Mouse (Mus musculus) stomach, embryonic 16.5 days (tissue): ENCODE data around the gene Prkaa1. TPM values are rescaled to one million over a fixed set of nuclear protein-coding genes. Genes with fewer than 3 reads are reported as not detected.

Experiments used
- ATAC-seq: fragments of 200-750 bp; cut with Nextera tagmentation; 2 replicates; pipeline ENCODE4 v1.8.0; 2017; ENCODE audit warnings: moderate number of reproducible peaks, moderate TSS enrichment; ENCODE audit not compliant: insufficient read depth, low FRiP score
- H3K27ac ChIP-seq: fragments of 300-500 bp; sonication (generic); 2 replicates; pipeline ENCODE4 v1.5.1; 2014; ENCODE audit warnings: low read length
- H3K27me3 ChIP-seq: fragments of 300-500 bp; sonication (generic); 2 replicates; pipeline ENCODE4 v1.6.1; 2014; ENCODE audit warnings: low read length, control low read depth, mixed read lengths; ENCODE audit not compliant: control insufficient read depth, insufficient read depth
- H3K36me3 ChIP-seq: fragments of 300-500 bp; sonication (generic); 2 replicates; pipeline ENCODE4 v1.6.1; 2014; ENCODE audit warnings: low read length; ENCODE audit not compliant: control insufficient read depth, insufficient read depth
- H3K4me1 ChIP-seq: fragments of 300-500 bp; sonication (generic); 2 replicates; pipeline ENCODE4 v1.6.1; 2014; ENCODE audit warnings: low read length, control low read depth, mixed read lengths; ENCODE audit not compliant: control insufficient read depth, insufficient read depth
- H3K4me2 ChIP-seq: fragments of 300-500 bp; sonication (generic); 2 replicates; pipeline ENCODE4 v1.6.1; 2014; ENCODE audit warnings: low read depth, low read length, mixed read lengths
- H3K4me3 ChIP-seq: fragments of 300-500 bp; sonication (generic); replicated peaks from 2 replicates; pipeline ENCODE4 v1.5.1; 2014; ENCODE audit warnings: mild to moderate bottlenecking, low read length
- H3K9ac ChIP-seq: fragments of 300-500 bp; sonication (generic); 2 replicates; pipeline ENCODE4 v1.6.1; 2014; ENCODE audit warnings: low read length
- H3K9me3 ChIP-seq: fragments of 300-500 bp; sonication (generic); replicated peaks from 2 replicates; pipeline ENCODE4 v1.6.1; 2016; ENCODE audit warnings: low read length, control low read depth; ENCODE audit not compliant: control insufficient read depth
- WGBS: fragments of 180-500 bp; shearing (Covaris S2); extraction: QIAGEN DNeasy Blood & Tissue Kit; methylation state at CpG from one replicate; pipeline ENCODE4 v1.1.7; 2014; 5-methylcytosine and 5-hydroxymethylcytosine counted together
- polyA plus RNA-seq: library from polyadenylated mRNA; unstranded; fragments of >200 nt; fragmentation: Nextera tagmentation; extraction: Ambion mirVana; gene quantifications from 2 replicates; pipeline ENCODE4 v1.2.1, GENCODE M21; 2015

Gene Prkaa1
- 24.2 and 25.1 TPM in 2 replicates for polyA plus RNA-seq

DNA sequence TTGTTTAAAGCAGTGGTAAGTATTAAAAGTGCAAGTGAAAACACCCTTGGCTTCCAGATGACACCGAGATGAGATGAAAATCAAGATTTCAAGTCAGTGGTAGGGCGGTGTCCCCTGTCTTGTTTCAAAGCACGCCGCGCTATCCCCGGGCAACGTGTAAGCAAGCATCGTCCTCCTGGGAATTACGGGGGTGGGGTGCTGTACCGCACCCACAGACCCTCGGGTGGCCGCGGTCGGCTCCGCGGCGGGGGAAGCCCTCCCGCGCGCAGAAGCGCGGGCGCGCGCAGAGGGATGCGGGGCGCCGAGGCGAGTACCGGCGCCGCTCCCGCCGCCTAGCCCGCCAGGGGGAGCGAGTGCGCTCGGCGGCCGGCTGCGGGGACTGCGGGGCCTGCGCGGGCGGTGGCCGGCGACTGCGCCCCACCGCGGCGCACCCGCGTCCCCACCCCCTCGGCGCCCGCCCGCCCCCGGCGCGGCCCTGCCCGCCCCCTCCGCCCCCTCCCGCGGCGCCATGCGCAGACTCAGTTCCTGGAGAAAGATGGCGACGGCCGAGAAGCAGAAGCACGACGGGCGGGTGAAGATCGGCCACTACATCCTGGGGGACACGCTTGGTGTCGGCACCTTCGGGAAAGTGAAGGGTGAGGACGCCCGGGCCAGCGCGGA lies at the start of gene Prkaa1:
Prkaa1 (plus strand) TSS at position 501 of the 660 bp plus-strand sequence.
- Histone ChIP-seq H3K9ac (peak within 1 kb of the TSS; percentile 95), H3K4me3 (peak within 1 kb of the TSS; percentile 93), H3K4me1 (peaks cover 13% of the 10 kb centered on the region), H3K36me3 (no peaks in the 10 kb centered on the region), H3K27me3 (no peaks in the 10 kb centered on the region), H3K4me2 (peak within 1 kb of the TSS; percentile 77), H3K27ac (peak within 1 kb of the TSS; percentile 87), H3K9me3 (no peaks in the 10 kb centered on the region)
- peak; percentile 95 for ATAC-seq
- under 1% methylated on average over 55 of the region's 80 CpGs for WGBS

DNA sequence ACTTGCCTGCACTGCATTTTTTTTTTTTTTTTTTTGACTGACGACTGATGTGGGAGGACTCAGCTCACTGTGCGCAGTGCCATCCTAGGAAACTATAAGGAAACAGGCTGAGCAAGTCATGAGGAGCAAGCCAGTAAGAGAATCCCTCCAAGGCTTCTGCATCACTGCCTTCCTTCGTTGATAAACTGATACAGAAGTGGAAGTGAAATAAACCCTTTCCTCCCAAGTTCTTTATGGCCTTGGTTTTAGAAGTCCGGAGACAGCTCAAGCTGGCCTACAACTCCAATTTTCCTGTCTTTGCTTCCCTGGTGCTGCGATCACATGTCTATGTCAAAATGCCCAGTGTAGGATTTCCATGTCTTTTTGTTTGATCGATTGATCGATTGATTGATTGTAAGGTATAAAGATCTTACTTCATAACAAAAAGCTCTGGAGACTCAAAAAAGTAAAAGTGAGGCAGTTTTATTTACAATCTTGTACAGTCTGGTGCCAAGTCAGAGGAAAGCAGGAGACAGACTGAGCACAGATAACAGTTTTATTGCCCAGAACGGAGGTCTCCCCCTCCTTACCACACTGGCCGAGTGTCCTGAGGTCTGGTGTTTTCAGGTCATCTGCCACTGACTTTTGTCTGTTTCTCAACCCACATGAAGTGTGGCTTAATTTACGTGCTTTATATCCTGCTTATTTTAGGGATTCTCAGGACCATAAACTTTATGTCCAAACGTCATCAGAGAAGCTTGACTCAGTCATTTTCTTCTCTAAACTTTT lies 47.9 kb upstream of the Prkaa1 start:
- no peaks in the 10 kb centered on the region for H3K36me3 ChIP-seq
- H3K27ac ChIP-seq: no peak overlapping the region
- 73% methylated on average over 11 of the region's 11 CpGs for WGBS
- no peaks in the 10 kb centered on the region for H3K4me1 ChIP-seq
- H3K9me3 ChIP-seq: no peaks in the 10 kb centered on the region
- no peak for ATAC-seq
- H3K9ac ChIP-seq: no peak overlapping the region
- H3K27me3 ChIP-seq: no peaks in the 10 kb centered on the region
- no peak overlapping the region for H3K4me2 ChIP-seq
- H3K4me3 ChIP-seq: no peak overlapping the region

- 97% methylated on average over 1 of the region's 1 CpGs for WGBS
- Histone ChIP-seq H3K27me3 (no peaks in the 10 kb centered on the region), H3K4me1 (no peaks in the 10 kb centered on the region), H3K4me3 (no peak overlapping the region), H3K4me2 (no peak overlapping the region), H3K36me3 (no peaks in the 10 kb centered on the region), H3K27ac (no peak overlapping the region), H3K9ac (no peak overlapping the region), H3K9me3 (no peaks in the 10 kb centered on the region)
- no peak for ATAC-seq
Measured at GRCm38 (mm10) chr15:5097376-5097775, 46.3 kb upstream of the Prkaa1 start.

GRCm38 (mm10) chr15:5102312-5102711 lies 41.3 kb upstream of the Prkaa1 start:
- H3K27ac ChIP-seq: no peak overlapping the region
- no peak overlapping the region for H3K4me2 ChIP-seq
- H3K36me3 ChIP-seq: no peaks in the 10 kb centered on the region
- H3K9ac ChIP-seq: no peak overlapping the region
- H3K9me3 ChIP-seq: no peaks in the 10 kb centered on the region
- H3K4me1 ChIP-seq: no peaks in the 10 kb centered on the region
- WGBS: 92% methylated on average over 4 of the region's 4 CpGs
- no peaks in the 10 kb centered on the region for H3K27me3 ChIP-seq
- H3K4me3 ChIP-seq: no peak overlapping the region
- ATAC-seq: no peak

DNA sequence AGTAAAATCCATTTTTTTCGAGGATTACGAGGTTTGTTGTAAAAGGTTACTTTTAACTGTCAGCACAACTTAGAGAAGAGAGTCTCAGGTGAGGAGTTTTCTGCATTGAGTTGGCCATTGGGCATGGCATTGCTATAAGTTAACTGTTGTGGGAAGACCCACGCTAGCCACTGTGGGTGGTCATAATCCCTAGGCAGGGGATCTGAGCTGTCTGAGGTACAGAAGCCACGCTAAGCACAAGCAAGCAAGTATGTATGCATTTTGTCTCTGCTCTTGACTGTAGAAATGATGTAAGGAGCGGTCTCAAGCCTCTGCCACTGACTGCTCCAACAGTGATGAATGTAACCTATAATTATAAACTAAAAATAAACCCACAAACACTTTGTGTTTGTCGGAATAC lies 37.8 kb upstream of the Prkaa1 start:
- WGBS: 77% methylated on average over 6 of the region's 6 CpGs
- ATAC-seq: no peak

DNA sequence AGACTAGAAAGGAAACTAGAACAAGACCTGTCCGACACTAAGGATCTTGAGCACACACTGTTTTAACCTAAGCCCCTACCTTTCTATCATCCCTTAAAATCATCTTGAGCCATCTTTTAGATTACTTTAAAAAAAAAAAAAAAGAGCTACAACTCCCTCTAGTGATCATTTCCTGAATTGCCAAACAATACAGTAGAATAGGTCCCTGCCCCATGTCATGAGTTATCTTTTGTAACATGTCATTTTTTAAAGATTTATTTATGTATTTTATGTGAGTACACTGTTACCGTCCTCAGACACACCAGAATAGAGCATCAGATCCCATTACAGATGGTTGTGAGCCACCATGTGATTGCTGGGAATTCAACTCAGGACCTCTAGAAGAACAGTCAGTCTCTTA lies 37.4 kb upstream of the Prkaa1 start:
- H3K4me2 ChIP-seq: no peak overlapping the region
- no peak overlapping the region for H3K9ac ChIP-seq
- no peaks in the 10 kb centered on the region for H3K4me1 ChIP-seq
- H3K27ac ChIP-seq: no peak overlapping the region
- WGBS: 42% methylated on average over 2 of the region's 2 CpGs
- no peak overlapping the region for H3K4me3 ChIP-seq
- no peaks in the 10 kb centered on the region for H3K36me3 ChIP-seq
- H3K27me3 ChIP-seq: no peaks in the 10 kb centered on the region
- no peak for ATAC-seq
- no peaks in the 10 kb centered on the region for H3K9me3 ChIP-seq

More for the DNA sequence above, 37.8 kb upstream of the Prkaa1 start:
- no peak overlapping the region for H3K4me3 ChIP-seq
- H3K9ac ChIP-seq: no peak overlapping the region
- H3K27ac ChIP-seq: no peak overlapping the region
- H3K4me1 ChIP-seq: no peaks in the 10 kb centered on the region
- H3K9me3 ChIP-seq: no peaks in the 10 kb centered on the region
- no peak overlapping the region for H3K4me2 ChIP-seq
- no peaks in the 10 kb centered on the region for H3K27me3 ChIP-seq
- no peaks in the 10 kb centered on the region for H3K36me3 ChIP-seq

GRCm38 (mm10) chr15:5107686-5108654 lies 35.7 kb upstream of the Prkaa1 start, which contains the start of gene Card6:
Card6 (minus strand) TSS chr15:5108539.
- H3K4me2 ChIP-seq: peak within 1 kb of the TSS; percentile 55
- no peak for ATAC-seq
- no peaks in the 10 kb centered on the region for H3K36me3 ChIP-seq
- H3K9me3 ChIP-seq: no peaks in the 10 kb centered on the region
- peak within 1 kb of the TSS; percentile 54; the same call in 1 of the 2 replicates for H3K27ac ChIP-seq
- WGBS: 40% methylated on average over 21 of the region's 21 CpGs
- H3K4me3 ChIP-seq: peak within 1 kb of the TSS; percentile 43
- H3K27me3 ChIP-seq: no peaks in the 10 kb centered on the region
- no peaks in the 10 kb centered on the region for H3K4me1 ChIP-seq
- H3K9ac ChIP-seq: peak within 1 kb of the TSS; percentile 22

- Histone ChIP-seq H3K27me3 (no peaks in the 10 kb centered on the region), H3K9ac (no peak overlapping the region), H3K27ac (no peak overlapping the region; the same call in 1 of the 2 replicates), H3K9me3 (no peaks in the 10 kb centered on the region), H3K4me1 (no peaks in the 10 kb centered on the region), H3K4me2 (peak overlapping the region; percentile 55), H3K4me3 (no peak overlapping the region), H3K36me3 (no peaks in the 10 kb centered on the region)
- 78% methylated on average over 3 of the region's 3 CpGs for WGBS
- ATAC-seq: no peak
Measured at GRCm38 (mm10) chr15:5108655-5109040, 35.0 kb upstream of the Prkaa1 start.
